Mouse (Mus musculus) lung, postnatal 25 days (tissue): ENCODE results near the gene St6galnac3.
"Not testable (repeated sequence)": the region's sequence is repeated elsewhere in the genome, so short reads cannot be mapped to it uniquely, and the experiment has no call there.

Source experiments
- DNase-seq: peaks from one replicate; pipeline ENCODE4 v3.0.0; 2022; ENCODE audit warnings: low spot score

Gene St6galnac3

DNA sequence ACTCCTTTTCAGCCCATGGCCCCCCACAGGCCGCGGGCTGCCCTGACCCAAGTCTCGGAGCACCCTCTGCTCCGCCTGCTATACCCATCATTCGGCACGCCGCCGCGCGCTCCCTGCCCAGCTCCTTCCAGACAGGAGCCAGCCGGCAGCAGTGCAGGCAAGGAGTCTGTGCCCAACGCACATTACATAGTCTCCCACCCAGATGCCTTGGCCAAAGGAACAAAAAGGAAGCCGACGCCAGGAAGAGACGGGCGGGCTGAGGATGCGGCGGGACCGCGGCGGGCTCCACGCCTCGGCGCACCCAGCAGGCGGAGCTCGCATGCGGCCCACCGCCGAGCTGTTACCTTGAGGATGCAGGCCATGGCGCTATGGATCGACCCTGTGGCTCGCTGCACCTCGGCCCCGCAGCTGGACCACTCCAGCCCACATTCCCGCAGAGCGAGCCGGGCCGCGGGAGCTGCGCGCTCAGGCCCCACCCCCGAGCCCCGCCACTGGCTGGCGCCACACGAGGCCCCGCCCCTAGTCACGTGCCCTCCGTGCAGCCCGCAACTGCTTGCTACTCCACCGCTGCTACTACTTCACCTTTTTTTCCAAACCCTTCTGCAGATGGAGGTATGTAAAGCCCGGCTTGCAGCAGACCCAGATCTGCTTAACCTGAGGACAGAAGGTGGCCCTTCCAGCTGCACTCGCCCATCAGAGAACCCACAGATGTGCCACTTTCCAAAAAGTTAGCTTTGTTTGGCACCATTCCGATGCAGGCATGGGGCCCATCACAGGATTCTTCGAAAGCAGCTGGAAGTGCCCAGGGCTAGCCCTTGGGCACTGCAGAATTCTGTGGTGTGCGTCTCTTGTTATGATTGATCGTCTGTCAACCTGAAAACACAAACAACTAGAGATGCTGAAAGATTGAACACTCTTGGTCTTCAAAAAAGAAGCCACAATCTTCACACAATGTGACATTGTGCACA is at the start of gene St6galnac3:
TSS of gene St6galnac3 (minus strand) at position 474 of the 968 bp plus-strand sequence.
- DNase-seq, result peak; percentile 78

GRCm38 (mm10) chr3:153774568-153774967 is 49.6 kb upstream of the St6galnac3 start:
- DNase-seq, result no peak

DNA sequence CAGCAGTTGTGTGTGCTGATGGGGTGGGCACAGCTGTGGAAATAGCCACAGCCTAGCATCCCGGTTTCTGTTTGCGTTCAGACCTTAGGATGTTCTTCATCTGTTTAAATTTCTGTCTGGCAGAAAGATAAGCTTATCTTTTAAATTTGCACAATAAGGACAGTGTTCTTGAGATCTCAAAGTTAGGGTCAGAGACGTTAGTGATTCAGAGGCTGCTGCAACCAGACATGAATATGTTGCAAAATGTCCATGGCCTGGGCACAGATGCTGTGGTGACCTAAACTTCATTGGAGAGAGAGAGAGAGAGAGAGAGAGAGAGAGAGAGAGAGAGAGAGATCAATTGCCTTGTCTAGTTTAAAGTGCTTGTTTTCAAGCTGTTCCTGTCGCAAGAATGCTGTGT is 46.5 kb upstream of the St6galnac3 start:
- DNase-seq, result no peak

- no peak for DNase-seq
Measured at GRCm38 (mm10) chr3:153770573-153770972, 45.6 kb upstream of the St6galnac3 start.

DNA sequence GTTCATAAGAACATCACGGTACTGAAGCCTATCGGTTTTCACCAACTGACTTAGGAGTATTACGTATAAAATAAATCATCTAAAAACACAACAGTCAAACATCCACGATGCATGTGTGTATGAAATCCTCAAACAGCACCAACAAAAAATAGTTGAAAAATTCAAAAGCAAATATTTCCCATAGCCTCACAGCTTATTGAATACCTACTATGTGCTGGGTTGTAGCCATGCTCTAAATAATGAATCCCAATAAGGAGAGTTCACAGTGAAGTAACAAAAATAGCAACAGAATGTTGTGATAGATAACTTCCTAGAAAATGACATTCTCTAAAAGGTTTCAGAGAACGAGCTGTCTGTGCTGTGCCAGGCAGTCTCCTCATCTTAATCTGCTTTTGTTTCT is 44.2 kb upstream of the St6galnac3 start:
- no peak for DNase-seq

DNA sequence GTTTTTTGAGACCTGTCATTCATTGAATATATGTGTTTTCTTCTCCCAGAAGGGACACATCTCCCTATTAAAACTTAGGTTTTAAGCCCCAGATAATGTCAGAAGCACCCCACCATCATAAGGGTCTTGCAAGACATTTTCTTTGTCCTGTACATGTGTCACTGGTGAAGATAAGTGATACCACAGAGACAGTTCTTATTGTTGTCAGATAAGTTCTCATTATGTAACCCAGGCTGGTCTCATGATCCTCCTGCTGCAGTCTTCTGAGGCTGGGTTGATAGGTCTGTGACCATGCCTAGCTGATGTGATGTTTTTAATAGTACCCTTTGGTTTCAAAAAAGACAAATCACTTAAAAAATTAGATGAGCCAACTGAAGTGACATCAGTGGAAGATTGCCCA is 40.2 kb upstream of the St6galnac3 start:
- DNase-seq, result no peak

DNA sequence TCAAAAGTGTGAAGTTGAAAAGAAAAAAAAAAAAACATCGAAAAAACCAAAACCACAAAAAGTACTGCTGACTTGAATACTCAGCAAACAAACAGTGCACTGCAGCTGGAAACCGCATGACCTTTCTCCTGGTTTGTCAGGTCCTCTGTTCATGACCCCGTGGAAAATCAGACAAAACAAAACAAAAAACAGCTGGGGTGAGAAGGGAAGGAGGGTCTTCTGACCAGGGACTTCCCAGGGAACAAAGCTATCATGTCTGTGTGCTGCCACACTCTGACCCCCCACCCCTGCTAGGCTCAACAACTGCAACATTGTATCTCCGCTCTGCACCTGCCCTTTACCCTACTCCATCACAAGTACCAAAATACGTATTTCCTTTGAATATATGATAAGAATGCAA is 39.8 kb upstream of the St6galnac3 start:
- DNase-seq, result no peak

- DNase-seq, result no peak
Measured at GRCm38 (mm10) chr3:153761171-153761570, 36.2 kb upstream of the St6galnac3 start.

GRCm38 (mm10) chr3:153759269-153759668 is 34.3 kb upstream of the St6galnac3 start:
- DNase-seq, result no peak

DNA sequence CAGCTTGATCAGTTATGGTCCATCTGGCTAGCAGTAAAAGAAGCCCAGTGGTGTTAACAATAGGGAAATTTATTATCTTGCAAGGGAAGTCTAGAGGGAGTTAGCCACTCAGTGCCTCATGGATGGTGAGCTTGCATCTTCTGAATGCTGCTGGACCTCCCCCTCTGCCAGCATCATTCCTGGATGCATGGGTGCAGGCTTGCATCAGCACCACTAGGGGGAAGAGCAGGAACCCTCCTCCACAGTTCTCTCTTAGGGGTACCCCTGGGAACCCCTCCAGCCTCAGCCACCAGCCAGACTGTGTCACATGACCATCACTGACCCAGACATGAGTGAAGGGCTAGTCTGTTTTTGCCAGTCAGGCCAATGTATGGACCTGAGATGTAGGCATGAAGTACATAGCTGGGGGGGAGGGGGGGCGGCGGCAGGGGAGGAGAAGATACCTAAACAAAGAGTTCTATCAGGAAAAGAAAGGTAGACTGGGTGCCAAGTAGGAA is 31.6 kb upstream of the St6galnac3 start:
- DNase-seq, result no peak

DNA sequence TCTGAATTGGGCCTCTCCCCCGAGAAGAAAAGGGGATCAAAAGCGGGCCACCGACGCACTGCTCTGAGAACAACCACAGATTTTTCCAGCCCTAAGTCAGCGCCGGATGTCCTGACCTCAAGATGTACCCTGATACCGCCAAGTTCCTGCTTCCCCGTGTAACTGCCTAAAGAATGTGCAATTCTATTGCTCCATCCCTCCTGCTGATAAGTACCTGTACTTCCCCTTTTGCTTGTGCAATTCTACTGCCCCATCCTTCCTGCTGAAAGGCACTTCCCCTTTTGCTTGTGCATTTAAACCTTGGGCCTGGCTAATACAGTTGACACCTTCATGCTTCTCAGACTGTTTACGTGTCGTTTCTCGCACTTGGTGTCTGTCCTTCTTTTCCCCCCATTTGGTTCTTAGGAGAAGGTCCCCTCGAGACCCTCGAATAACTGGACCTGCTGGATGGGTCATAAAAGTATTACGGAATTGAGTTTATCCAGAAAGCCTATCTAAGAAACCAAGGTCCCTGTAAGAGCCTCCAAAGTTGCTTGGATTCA is 30.9 kb upstream of the St6galnac3 start:
- DNase-seq, result not testable (repeated sequence)

DNA sequence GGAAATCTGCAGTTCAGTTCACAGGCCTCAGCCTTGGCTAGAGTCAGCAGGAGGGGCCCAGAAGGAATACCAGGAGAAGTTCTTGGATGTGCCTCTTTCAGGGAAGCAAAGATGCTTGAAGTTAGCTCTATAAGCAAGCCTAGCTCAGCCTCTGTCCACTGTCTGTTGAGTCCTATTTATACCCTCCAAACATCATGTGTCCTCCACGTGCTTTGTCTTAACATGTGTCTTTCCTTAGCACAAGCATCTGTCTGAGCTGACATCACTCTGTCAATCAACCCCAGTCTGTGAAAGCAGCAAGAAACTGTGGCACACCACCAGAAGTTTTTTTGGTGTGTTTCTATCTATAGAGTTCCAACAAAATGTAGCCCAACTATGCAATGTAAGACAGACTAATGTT is 26.5 kb upstream of the St6galnac3 start:
- no peak for DNase-seq

- DNase-seq, result no peak
Measured at GRCm38 (mm10) chr3:153749359-153749758, 24.4 kb upstream of the St6galnac3 start.

- DNase-seq, result no peak
Measured at GRCm38 (mm10) chr3:153748293-153748692, 23.3 kb upstream of the St6galnac3 start.

DNA sequence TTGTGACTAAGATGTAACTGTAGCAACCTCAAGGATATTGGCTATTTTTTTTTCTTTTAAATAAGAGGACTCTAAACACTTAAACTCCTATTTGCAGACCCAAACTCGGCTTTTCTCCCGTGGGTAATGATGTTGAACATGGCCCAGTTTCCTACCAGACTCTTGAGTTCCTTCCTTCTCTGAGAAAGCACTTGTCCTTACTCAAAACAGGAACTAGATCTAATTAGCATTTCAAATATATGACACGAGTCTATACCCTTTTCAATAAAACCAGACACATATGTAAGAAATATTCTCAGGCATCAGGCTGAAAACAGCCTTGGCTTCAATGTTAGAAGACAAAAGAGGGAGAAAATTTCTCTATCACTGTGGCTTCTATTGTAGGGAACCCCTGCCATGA is 20.1 kb upstream of the St6galnac3 start:
- no peak for DNase-seq

GRCm38 (mm10) chr3:153744447-153744846 is 19.5 kb upstream of the St6galnac3 start:
- DNase-seq, result no peak

DNA sequence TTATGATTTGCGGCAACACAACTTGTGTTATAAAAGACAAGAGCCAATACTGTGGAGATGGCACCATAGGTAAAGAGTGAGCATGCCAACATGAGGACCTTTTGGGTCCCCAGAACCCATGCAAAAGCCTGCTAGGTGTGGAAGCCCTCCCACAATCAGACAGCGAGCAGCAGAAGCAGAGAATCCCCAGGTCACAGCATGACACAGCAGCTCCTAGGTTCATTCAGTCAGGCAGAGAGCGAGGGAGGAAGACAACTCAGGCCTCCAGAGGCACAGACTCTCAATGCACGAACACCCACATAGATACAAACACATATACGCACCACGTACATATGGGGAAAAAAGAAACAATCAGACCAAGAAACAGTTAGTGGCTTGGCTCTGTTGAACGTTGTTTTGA is 16.8 kb upstream of the St6galnac3 start:
- DNase-seq, result no peak

GRCm38 (mm10) chr3:153739351-153739750 is 14.4 kb upstream of the St6galnac3 start:
- DNase-seq, result no peak

- DNase-seq, result no peak
Measured at GRCm38 (mm10) chr3:153738421-153738820, 13.4 kb upstream of the St6galnac3 start.

DNA sequence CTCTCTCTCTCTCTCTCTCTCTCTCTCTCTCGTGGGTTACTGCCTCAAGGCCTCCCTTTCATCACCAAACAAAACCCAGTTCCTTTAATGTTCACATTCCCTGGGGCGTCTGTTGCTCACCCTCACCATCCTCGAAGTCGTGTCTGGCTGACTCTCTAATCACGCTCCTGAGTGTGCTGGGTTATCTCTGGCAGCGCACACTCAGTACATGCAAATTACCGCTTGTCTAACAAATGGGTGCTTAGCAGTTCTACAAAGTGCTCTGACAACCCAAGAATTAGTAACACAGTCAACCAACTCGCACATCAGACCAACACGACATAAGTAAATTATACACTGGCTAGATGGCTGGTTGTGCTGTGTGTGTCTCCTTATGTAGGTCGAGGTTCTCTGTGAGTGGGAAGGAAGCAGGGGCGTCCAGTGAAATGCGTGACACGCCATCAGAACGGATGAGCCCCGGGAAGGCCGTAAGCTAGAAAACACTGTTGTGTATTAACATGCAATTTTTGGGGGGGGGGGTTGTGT is 11.8 kb upstream of the St6galnac3 start:
- DNase-seq, result no peak

- DNase-seq, result no peak
Measured at GRCm38 (mm10) chr3:153735796-153736549, 11.0 kb upstream of the St6galnac3 start.

DNA sequence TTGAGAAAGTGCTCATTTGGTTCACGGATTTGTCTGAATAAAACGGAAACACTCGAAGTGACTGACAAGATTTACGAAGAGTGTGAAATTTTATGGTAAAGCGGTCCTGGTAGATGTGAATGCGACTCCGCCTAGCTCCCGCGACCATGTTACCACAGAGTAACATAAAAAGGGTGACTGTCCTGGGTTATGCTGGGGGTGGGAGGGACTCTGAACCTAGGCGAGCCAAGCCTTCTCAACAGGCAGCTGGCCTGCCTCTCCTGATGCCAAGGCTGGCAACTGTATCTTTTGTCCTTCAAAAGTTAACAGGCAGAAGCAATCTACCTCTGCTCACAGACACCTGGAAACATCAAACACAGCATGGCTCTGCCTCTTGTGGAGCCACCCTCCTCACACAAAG is 9.8 kb upstream of the St6galnac3 start:
- DNase-seq, result no peak
